Mouse (Mus musculus): Measurements from ENCODE around the gene Bcl2l13. TPM values are rescaled to one million over a fixed set of nuclear protein-coding genes. Genes with fewer than 3 reads are reported as not detected.
A peak's percentile ranks its signal among the peaks of the same experiment; 100 is the strongest.

Bcl2l13 gene
- total and polyA plus RNA-seq, 3 experiments = 43.7 to 49.9 TPM; not detected in 1

DNA sequence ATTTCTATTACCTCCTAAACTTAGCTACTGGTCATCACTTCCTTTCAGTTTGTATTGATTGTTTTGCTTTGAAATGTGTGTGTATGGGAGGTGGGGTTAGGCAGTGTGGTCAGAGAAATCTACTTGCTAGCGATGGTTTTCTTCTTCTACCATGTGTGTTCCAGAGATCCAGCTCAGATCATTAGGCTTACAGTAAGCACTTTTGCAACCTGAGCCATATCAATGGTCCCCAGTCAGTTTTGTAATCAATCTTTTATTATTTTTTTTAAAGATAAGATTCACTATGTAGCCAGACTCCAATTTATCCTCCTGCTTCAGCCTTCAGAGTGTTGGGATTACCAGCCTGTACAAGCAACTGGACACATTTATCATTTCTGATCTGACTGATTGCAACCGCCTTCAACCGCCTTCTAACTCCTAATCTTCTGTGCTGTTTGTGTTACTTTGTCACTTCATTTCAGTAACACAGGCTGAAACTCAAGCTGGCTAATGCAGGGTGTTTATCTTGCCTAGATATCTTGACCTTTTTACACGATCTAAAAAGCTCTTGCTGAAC is 1.2 kb upstream of the Bcl2l13 start:
- Histone ChIP-seq H3K4me3 (ENCODE audit: control insufficient read depth in 1 of 2, insufficient read depth in 1 of 2, low read depth in 2 of 2, low read length in 2 of 2) (peak overlapping the region in 1 of 2 experiments; percentile 75; a peak in 1 of 4 replicates), H3K9ac (ENCODE audit: control insufficient read depth, low read depth, low read length, poor library complexity, severe bottlenecking) (peak overlapping the region; percentile 98; the same call in 1 of the 2 replicates), H3K36me3 (ENCODE audit: control insufficient read depth in 1 of 2, insufficient read depth in 2 of 2, low read length in 2 of 2) (peaks cover 7 to 50% of the 10 kb centered on the region in 2 experiments), H3K79me2 (ENCODE audit: control insufficient read depth, insufficient read depth, low read length, poor library complexity) (peaks cover 32% of the 10 kb centered on the region), H3K9me3 (replicated peaks; ENCODE audit: insufficient read depth, low read length) (no peaks in the 10 kb centered on the region), H3K27me3 (ENCODE audit: control insufficient read depth in 1 of 2, insufficient read depth in 2 of 2, low read length in 2 of 2) (no peaks in the 10 kb centered on the region), H3K27ac (ENCODE audit: control insufficient read depth, low read depth, low read length) (peak overlapping the region; percentile 99), H3K4me1 (ENCODE audit: control insufficient read depth in 1 of 2, insufficient read depth in 2 of 2, low read length in 2 of 2) (peaks cover 23 to 34% of the 10 kb centered on the region in 2 experiments)
- TF ChIP-seq RAD21 (IDR thresholded peaks at IDR 0.05; ENCODE audit: low read depth, low read length) = no peak
- TF ChIP-seq USF2 (IDR thresholded peaks at IDR 0.05; ENCODE audit: borderline replicate concordance in 1 of 2, insufficient read depth in 1 of 2, low read depth in 1 of 2, low read length in 2 of 2) = no peak
- TF ChIP-seq RCOR1 (IDR thresholded peaks at IDR 0.05; ENCODE audit: low read depth, low read length) = no peak; the same call in 1 of the 2 replicates
- no peak for TF ChIP-seq CTCF (IDR thresholded peaks at IDR 0.05 in 2 of 3, conservative IDR thresholded peaks at IDR 0.05 in 1 of 3; ENCODE audit: control insufficient read depth in 1 of 3, insufficient read depth in 1 of 3, low read depth in 2 of 3, low read length in 3 of 3, poor library complexity in 1 of 3, severe bottlenecking in 1 of 3)
- TF ChIP-seq TBP (IDR thresholded peaks at IDR 0.05; ENCODE audit: low read depth, low read length) = no peak
- no peak for TF ChIP-seq MYC (IDR thresholded peaks at IDR 0.05; ENCODE audit: low read depth, low read length)
- TF ChIP-seq NRF1 (IDR thresholded peaks at IDR 0.05; ENCODE audit: insufficient read depth, low read depth, low read length, poor library complexity, severe bottlenecking) = no peak
- no peak; the same call in 1 of the 2 replicates for TF ChIP-seq MXI1 (IDR thresholded peaks at IDR 0.05; ENCODE audit: low read depth, low read length)
- no peak for TF ChIP-seq KAT2A (conservative IDR thresholded peaks at IDR 0.05; ENCODE audit: low read depth, low read length)
- no peak for TF ChIP-seq BHLHE40 (IDR thresholded peaks at IDR 0.05; ENCODE audit: borderline replicate concordance, low read depth, low read length)
- TF ChIP-seq SMC3 (IDR thresholded peaks at IDR 0.05; ENCODE audit: low read depth, low read length) = no peak
- TF ChIP-seq ELF1 (IDR thresholded peaks at IDR 0.05; ENCODE audit: low read depth, low read length) = no peak
- TF ChIP-seq ZNF384 (IDR thresholded peaks at IDR 0.05; ENCODE audit: low read depth, low read length) = 0 out of 2 replicates have a peak, but pooled peaks have one; percentile 30
- TF ChIP-seq MYB (IDR thresholded peaks at IDR 0.05; ENCODE audit: low read depth, low read length) = peak; percentile 98
- no peak for TF ChIP-seq POLR2AphosphoS5 (IDR thresholded peaks at IDR 0.05; ENCODE audit: borderline replicate concordance, low read depth, low read length)
- no peak for TF ChIP-seq NELFE (IDR thresholded peaks at IDR 0.05; ENCODE audit: low read depth, low read length)
- TF ChIP-seq MEF2A (IDR thresholded peaks at IDR 0.05; ENCODE audit: extremely low read depth, insufficient replicate concordance, low read depth, low read length, poor library complexity, severe bottlenecking) = no peak
- TF ChIP-seq ZC3H11A (IDR thresholded peaks at IDR 0.05; ENCODE audit: low read depth, low read length) = no peak
- TF ChIP-seq MAZ (IDR thresholded peaks at IDR 0.05; ENCODE audit: low read depth, low read length) = no peak
- no peak for TF ChIP-seq E2F4 (IDR thresholded peaks at IDR 0.05; ENCODE audit: borderline replicate concordance, low read depth, low read length)
- peak; percentile 91 for TF ChIP-seq TCF12 (IDR thresholded peaks at IDR 0.05; ENCODE audit: low read depth, low read length)
- no peak for TF ChIP-seq ZMIZ1 (IDR thresholded peaks at IDR 0.05; ENCODE audit: low read depth, low read length)
- TF ChIP-seq POLR2A (IDR thresholded peaks at IDR 0.05; ENCODE audit: control insufficient read depth in 1 of 2, insufficient read depth in 1 of 2, low read depth in 1 of 2, low read length in 2 of 2, poor library complexity in 1 of 2) = no peak
- no peak for TF ChIP-seq MAX (IDR thresholded peaks at IDR 0.05; ENCODE audit: low read length)
- TF ChIP-seq EP300 (IDR thresholded peaks at IDR 0.05; ENCODE audit: low read depth in 1 of 2, low read length in 2 of 2) = peak; percentile 85 to 94
- TF ChIP-seq MAFK (IDR thresholded peaks at IDR 0.05; ENCODE audit: borderline replicate concordance, low read depth, low read length) = no peak
- TF ChIP-seq USF1 (IDR thresholded peaks at IDR 0.05; ENCODE audit: low read depth, low read length) = no peak
- no peak for TF ChIP-seq CHD1 (IDR thresholded peaks at IDR 0.05; ENCODE audit: low read depth, low read length)
- TF ChIP-seq TAL1 (IDR thresholded peaks at IDR 0.05; ENCODE audit: low read length) = no peak
- no peak for TF ChIP-seq ZKSCAN1 (IDR thresholded peaks at IDR 0.05; ENCODE audit: low read depth, low read length)
- TF ChIP-seq HCFC1 (IDR thresholded peaks at IDR 0.05; ENCODE audit: low read depth, low read length) = no peak; the same call in 1 of the 2 replicates
- TF ChIP-seq GATA1 (IDR thresholded peaks at IDR 0.05; ENCODE audit: low read depth, low read length) = peak; percentile 88
- peak; percentile 75; the same call in 1 of the 2 replicates for TF ChIP-seq ETS1 (IDR thresholded peaks at IDR 0.05; ENCODE audit: low read depth, low read length)
- no peak for TF ChIP-seq JUND (IDR thresholded peaks at IDR 0.05; ENCODE audit: low read depth, low read length)
- DNase-seq (ENCODE audit: low read depth, low spot score) = peak; percentile 65

All from MEL (cell line).